ENCODE assay signal across 11 mouse cellular contexts in the genomic region with DNA sequence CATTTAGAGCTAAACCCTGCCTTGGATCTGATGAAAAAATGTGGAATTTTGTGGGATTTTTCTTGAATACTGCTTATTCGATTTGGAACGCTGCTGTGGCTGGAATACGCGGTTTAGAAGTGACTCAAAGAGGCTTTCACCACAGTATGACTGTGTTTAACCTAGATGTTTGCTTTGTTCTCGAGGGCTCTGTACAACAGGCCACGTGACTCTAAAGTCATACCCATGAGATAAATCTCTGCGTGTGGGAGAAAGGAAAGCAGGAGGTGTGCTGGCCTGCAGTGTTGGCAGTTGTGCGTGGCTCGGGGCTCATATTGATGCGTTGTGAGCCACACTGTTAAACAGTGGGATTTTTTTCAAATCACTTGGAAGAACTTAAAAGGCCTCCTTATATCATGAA. TPM values are rescaled to one million over a fixed set of nuclear protein-coding genes. Genes with fewer than 3 reads are reported as not detected.
DNase-seq lines count a peak whose midpoint lies in the region; ATAC-seq and TF ChIP-seq lines count a peak whose summit lies in the region.
"Had no signal": no experiment of that assay in that cellular context is flagged by ENCODE, and none has a peak within 500 bp of the region (broad histone marks: within the 10 kb centered on the region; RNA-seq: fewer than 3 reads in every experiment).

No protein-coding gene starts in this region.

- 58% methylated on average over 10 of the region's 10 CpGs for WGBS in heart, embryonic 12.5 days
- 34% methylated on average over 10 of the region's 10 CpGs for WGBS in lung, postnatal 0 days

- H3K27ac ChIP-seq in heart, embryonic 12.5 days (ENCODE audit: poor library complexity, severe bottlenecking) = peak overlapping the region; percentile 6; the same call in 1 of the 2 replicates
- H3K27ac ChIP-seq in lung, postnatal 0 days (ENCODE audit: low read length) = no peak overlapping the region

- H3K79me3 ChIP-seq in C2C12 (ENCODE audit: low read depth) = no peaks in the 10 kb centered on the region

- TF ChIP-seq EP300 in lung, postnatal 0 days (IDR thresholded peaks at IDR 0.05) = peak; percentile 44; the same call in 1 of the 2 replicates

- DNase-seq in heart, adult 8-10 months (ENCODE audit: low spot score) = no peak
- DNase-seq in fat pad, adult 2 months (ENCODE audit: extremely low read depth, low read depth, low spot score) = peak; percentile 67
- peak; percentile 92 for DNase-seq in lung, postnatal 0 days (ENCODE audit: low spot score)
- no peak for DNase-seq in spleen, postnatal 36 days (ENCODE audit: low spot score in 2 of 2)
- no peak for DNase-seq in thymus, postnatal 36 days
- DNase-seq in gastrocnemius, postnatal 4 days (ENCODE audit: low spot score in 2 of 2) = no peak
- DNase-seq: midbrain, embryonic 14.5 days; thymus, adult 18-20 months had no signal

- no peak for TF ChIP-seq CTCF in C2C12 (IDR thresholded peaks at IDR 0.05; ENCODE audit: control insufficient read depth, insufficient read depth, insufficient read length)
- TF ChIP-seq CTCF in lung, postnatal 0 days (IDR thresholded peaks at IDR 0.05) = no peak

- no peak overlapping the region for H3K4me3 ChIP-seq in heart, embryonic 12.5 days
- H3K4me3 ChIP-seq in C2C12 (ENCODE audit: insufficient read depth, poor library complexity, severe bottlenecking) = no peak overlapping the region
- no peak overlapping the region for H3K4me3 ChIP-seq in lung, postnatal 0 days (ENCODE audit: low read depth, low read length)

- 0 out of 2 replicates have a peak, but pooled peaks cover 4% of the 10 kb centered on the region for H3K36me3 ChIP-seq in heart, embryonic 12.5 days
- H3K36me3 ChIP-seq in C2C12 (ENCODE audit: control insufficient read depth, insufficient read depth) = no peaks in the 10 kb centered on the region
- H3K36me3 ChIP-seq in lung, postnatal 0 days (ENCODE audit: insufficient read depth, low read length) = no peaks in the 10 kb centered on the region
- H3K36me3 ChIP-seq: G1E had no signal

- no peak overlapping the region for H3ac ChIP-seq in C2C12 (ENCODE audit: control insufficient read depth, insufficient read length, low read depth)

- H3K9ac ChIP-seq in heart, embryonic 12.5 days = no peak overlapping the region
- no peak overlapping the region for H3K9ac ChIP-seq in lung, postnatal 0 days (replicated peaks; ENCODE audit: low read depth)

- no peak overlapping the region for H3K4me2 ChIP-seq in heart, embryonic 12.5 days
- H3K4me2 ChIP-seq in lung, postnatal 0 days (replicated peaks; ENCODE audit: low read depth, low read length) = peak overlapping the region; percentile 38; the same call in 1 of the 2 replicates

- peaks cover 37% of the 10 kb centered on the region for H3K4me1 ChIP-seq in heart, embryonic 12.5 days (replicated peaks)
- peaks cover 8% of the 10 kb centered on the region; the same call in 1 of the 2 replicates for H3K4me1 ChIP-seq in lung, postnatal 0 days (ENCODE audit: insufficient read depth, low read depth, low read length)

- no peak for ATAC-seq in heart, embryonic 12.5 days (ENCODE audit: insufficient number of reproducible peaks, low FRiP score)
- ATAC-seq in lung, postnatal 0 days = peak; percentile 96

- no peaks in the 10 kb centered on the region for H3K79me2 ChIP-seq in C2C12 (ENCODE audit: control insufficient read depth, insufficient read depth)

- no peaks in the 10 kb centered on the region for H3K27me3 ChIP-seq in heart, embryonic 12.5 days (replicated peaks)
- H3K27me3 ChIP-seq in C2C12 (ENCODE audit: control insufficient read depth, insufficient read depth, insufficient read length) = peaks cover 6% of the 10 kb centered on the region
- H3K27me3 ChIP-seq in lung, postnatal 0 days (replicated peaks; ENCODE audit: insufficient read depth, low read length) = no peaks in the 10 kb centered on the region

- no peaks in the 10 kb centered on the region for H3K9me3 ChIP-seq in heart, embryonic 12.5 days (replicated peaks)
- no peaks in the 10 kb centered on the region for H3K9me3 ChIP-seq in lung, postnatal 0 days (ENCODE audit: low read length)
- H3K9me3 ChIP-seq: G1E had no signal

TF ChIP-seq in C2C12, 6 proteins besides CTCF, POLR2A, EP300 and RAD21:
- TF ChIP-seq USF1 (IDR thresholded peaks at IDR 0.05; ENCODE audit: low read depth) = peak; percentile 97
- no peak for TF ChIP-seq MYOG (IDR thresholded peaks at IDR 0.05; ENCODE audit: control insufficient read depth, extremely low read depth, insufficient read length)
- TF ChIP-seq MAX (IDR thresholded peaks at IDR 0.05) = peak; percentile 90
- TF ChIP-seq MYOD1 (IDR thresholded peaks at IDR 0.05; ENCODE audit: control insufficient read depth, insufficient read length, low read depth) = no peak
- TF ChIP-seq FOSL1 (IDR thresholded peaks at IDR 0.05; ENCODE audit: insufficient read depth, low read length, poor library complexity, severe bottlenecking) = peak; percentile 38
- no peak for TF ChIP-seq CEBPB (IDR thresholded peaks at IDR 0.05; ENCODE audit: low read depth)
TF ChIP-seq in C2C12: peak in this region for 3.

RNA-seq across cellular contexts. Expression of a gene that starts 52.8 kb away (rescaled TPM):
- 28.4 and 28.9 TPM in 2 replicates for polyA plus RNA-seq in heart, embryonic 12.5 days (2016; fragmentation: Nextera tagmentation; extraction: Ambion mirVana)
- 1 to 10 TPM; 2.5 to 5.3 (median 3.7) TPM for total RNA-seq in heart, adult 8-10 months (2022)
- polyA plus RNA-seq in C2C12 (2012; fragmentation: generic; extraction: Trizol) = not detected
- polyA plus RNA-seq in lung, postnatal 0 days (2015; fragmentation: Nextera tagmentation; extraction: Ambion mirVana) = 35.0 and 37.2 TPM in 2 replicates
- total RNA-seq in gastrocnemius, postnatal 4 days (2021) = 10 to 100 TPM; 11.9 to 16.6 TPM
- polyA plus RNA-seq: G1E had no signal

Comparison
In these comparisons a context has a peak if more than half of its experiments do, and no peak if none do; other contexts are left out.
1. DNase-seq: peak in fat pad, adult 2 months (single experiment) and lung, postnatal 0 days (single experiment); none in heart, adult 8-10 months (single experiment), spleen, postnatal 36 days (0 of 2), thymus, postnatal 36 days (0 of 2) and gastrocnemius, postnatal 4 days (0 of 2).
2. RNA of a gene that starts 52.8 kb away (polyA plus RNA-seq): 35.0 to 37.2 TPM in lung, postnatal 0 days and 28.4 to 28.9 TPM in heart, embryonic 12.5 days; not detected in C2C12 (single experiment); every median in the first group is over 10 times any median in the second.